Mouse (Mus musculus) cortical plate, adult 2 months (tissue): ENCODE measurements around the gene Cntnap2.

ENCODE experiments used
- CTCF ChIP-seq: fragments of 200-500 bp; IDR thresholded peaks from 2 replicates; pipeline ENCODE4 v1.5.1; 2011; ENCODE audit warnings: mild to moderate bottlenecking, control low read depth, low read length; ENCODE audit not compliant: insufficient read depth; ENCODE audit errors: extremely low read depth
- POLR2A ChIP-seq: fragments of 200-500 bp; IDR thresholded peaks from 2 replicates; pipeline ENCODE4 v1.6.1; 2011; ENCODE audit warnings: mild to moderate bottlenecking, low read length, control low read depth; ENCODE audit not compliant: insufficient read depth; ENCODE audit errors: extremely low read depth

- no peak for TF ChIP-seq CTCF
- no peak for TF ChIP-seq POLR2A
These were observed 2196.1 kb downstream of the Cntnap2 start for GRCm38 (mm10) chr6:47255270-47255669.
